Mouse (Mus musculus) urinary bladder, adult 2 months (tissue): ENCODE measurements around the gene Bmpr2. TPM values are rescaled to one million over a fixed set of nuclear protein-coding genes. Genes with fewer than 3 reads are reported as not detected.

ENCODE experiments used
- DNase-seq: peaks from one replicate; pipeline ENCODE4 v3.0.0; 2022; ENCODE audit warnings: low spot score
- polyA plus RNA-seq: library from polyadenylated mRNA; depleted of rRNA; stranded (reverse); fragments of >200 nt; gene quantifications from 2 replicates; pipeline ENCODE4 v1.2.3, GENCODE M21; 2012

Gene Bmpr2
- polyA plus RNA-seq, 1 experiment, result 15.4 TPM

DNA sequence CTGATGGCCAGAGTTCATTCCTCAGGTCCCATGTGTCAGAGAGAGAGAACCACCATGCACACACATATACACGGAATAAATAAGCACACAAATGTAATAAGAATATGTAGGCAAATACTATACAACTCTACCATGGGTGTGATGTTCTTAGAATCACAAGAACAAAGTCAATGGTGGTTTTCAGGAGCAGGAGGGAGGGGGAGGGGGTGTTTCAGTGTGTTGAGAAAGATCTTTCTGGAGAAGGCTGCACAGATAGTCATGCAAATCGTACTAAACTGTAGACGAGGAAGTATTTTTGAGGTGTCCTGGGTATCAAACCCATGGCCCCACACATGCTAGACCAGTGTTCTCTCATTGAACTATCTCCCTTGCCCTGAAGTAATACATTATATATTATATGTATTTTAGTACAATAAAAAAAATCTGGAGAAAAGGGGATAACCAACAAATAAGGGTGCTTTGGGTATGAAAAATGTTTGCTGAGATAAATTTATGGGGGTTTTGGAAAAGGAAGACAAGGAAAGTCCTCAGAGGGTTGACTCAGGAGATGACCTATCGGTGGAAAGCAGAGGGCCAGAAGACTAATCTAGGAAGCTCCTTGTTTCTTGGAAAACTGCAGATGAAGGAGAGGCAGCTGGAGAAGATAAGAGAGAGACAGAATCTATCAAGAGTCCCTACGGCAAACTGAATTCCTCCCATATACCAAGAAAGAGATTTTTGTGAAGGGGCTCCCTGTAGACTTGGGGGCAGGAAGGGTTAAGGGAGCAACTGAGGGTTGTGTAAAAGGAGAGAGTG is 138.1 kb downstream of the Bmpr2 start:
- no peak for DNase-seq

DNA sequence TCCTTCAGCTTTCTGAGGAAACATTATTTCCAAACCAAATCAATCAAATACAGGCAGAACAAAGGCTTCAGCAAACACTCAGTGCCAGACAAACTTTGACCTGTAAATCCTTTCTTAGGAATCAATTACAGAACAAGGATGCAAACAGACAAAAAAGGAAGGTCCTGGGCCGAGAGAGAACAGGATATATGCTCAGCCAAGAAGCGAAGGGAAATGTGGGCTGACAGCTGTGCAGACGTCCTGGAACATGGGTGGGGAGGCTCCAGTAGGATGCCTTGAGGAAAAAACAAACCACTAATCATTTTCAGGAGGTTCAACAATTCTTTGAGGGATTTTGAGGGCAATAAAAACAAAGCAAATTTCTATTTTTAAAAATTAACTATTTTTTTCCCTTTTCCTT is 139.4 kb downstream of the Bmpr2 start:
- no peak for DNase-seq

DNA sequence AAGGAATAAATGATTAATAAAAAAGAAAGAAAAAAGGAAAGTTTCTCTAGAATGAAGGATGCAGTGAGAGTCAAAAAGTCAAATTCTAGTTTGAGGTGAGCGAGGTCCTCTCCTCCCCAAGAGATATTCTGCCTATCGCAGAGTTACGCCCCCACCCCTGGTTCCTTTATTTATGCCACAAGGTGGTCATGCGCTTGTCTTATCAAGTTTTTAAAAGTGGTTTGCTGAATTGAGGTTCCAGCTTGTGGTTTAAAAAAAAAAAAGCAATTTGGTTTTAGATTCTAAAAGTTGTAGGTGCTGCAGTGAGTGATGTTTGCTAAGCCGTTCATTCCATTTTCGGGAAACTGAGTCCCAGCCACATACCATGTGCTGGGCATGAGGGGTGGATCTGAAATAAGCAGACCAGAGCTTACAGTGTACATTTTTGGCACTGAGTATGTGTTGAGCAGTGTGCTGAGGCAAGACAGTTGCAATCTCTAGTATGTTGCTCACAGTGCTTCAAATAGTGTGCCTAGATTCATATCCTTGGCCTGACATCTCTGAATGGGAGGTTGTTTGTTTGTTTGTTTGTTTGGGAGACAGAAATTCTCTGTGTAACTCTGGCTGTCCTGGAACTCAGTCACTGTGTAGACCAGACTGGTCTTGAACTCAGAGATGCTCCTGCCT is 141.6 kb downstream of the Bmpr2 start:
- DNase-seq, result no peak

DNA sequence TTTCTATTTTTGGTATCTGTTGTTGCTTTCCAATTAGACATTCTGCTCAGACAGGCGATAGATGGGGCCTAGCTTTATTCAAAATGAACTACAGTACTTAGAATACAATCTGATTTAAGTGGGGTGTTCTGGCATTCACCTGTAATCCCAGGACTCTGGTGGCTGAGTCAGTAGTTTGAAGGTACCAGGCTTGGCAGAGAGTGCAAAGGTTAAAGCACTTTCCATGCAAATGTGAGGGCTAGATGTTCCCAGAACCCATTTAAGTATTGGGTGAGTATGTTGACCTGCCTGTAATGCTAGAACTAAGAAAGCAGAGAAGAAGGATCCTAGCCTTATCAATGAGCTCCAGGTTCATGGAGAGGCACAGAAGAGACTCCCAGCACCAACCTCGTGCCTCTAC is 142.7 kb downstream of the Bmpr2 start:
- no peak for DNase-seq

DNA sequence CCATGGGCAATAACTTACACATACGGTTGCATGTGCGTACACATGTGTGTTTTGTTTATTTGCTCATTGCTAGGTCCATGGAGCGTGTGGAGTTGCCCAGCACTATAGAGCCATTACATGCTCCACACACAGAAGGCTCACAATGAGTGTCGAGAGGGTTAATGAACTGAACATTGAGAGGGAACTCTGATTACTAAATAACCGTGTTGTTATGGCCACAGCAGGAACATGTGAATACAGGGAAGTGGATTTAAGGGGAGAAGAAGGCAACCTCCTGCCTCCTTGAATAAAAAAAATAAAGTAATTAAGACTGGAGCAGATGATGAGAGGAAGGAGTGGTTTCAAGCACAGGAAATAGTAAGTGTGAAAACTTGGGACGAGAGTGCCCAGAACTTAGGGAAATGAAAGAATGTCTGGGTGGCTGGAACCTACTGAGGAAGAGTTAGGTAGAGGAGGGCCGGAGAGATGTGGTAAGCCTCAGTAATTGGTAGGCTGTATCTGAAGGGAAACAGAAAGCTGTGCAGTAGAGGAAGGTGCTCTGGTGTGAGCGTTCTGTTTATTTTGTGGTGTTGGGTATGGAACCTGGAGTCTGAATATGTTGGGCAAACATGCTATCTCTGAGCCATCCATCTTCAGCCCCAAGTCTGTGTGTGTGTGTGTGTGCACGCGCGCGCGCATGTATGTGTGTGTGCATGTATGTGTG is 143.8 kb downstream of the Bmpr2 start:
- no peak for DNase-seq

DNA sequence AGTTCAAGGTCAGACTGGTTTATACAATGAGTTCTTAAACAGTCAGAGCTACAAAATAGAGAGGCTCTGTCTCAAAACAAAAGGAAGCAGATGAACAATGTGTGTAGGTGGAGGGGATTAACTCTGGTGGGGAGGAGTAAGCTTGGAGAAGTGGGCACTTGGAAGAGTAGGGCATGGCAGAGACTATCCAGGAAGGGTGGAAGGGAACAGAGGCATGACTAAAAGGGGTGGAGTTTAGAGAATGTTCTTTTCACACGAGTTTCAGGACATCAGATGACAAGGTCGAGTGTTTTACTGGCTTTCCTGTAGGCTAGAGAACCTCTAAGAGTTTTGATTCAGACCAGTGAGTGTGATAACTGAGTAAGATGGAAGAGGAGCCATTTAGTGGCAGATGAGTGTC is 144.5 kb downstream of the Bmpr2 start:
- no peak for DNase-seq

DNA sequence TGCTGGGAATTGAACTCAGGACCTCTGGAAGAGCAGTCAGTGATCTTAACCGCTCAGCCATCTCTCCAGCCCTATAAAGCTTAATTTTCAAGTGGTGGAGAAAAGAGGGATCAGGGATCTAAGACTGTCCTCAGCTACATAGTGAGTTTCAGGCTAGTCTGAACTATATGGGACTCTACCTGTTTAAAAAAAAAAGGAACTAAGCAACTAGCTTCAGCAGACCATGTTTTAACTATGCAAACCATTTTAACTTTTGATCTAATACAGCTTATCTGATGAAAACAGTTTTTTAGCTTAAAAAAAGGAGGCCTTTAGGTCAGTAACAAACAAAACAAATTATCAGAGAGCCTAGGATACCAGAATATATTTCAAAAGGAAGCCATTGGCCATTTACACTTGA is 147.7 kb downstream of the Bmpr2 start:
- no peak for DNase-seq

DNA sequence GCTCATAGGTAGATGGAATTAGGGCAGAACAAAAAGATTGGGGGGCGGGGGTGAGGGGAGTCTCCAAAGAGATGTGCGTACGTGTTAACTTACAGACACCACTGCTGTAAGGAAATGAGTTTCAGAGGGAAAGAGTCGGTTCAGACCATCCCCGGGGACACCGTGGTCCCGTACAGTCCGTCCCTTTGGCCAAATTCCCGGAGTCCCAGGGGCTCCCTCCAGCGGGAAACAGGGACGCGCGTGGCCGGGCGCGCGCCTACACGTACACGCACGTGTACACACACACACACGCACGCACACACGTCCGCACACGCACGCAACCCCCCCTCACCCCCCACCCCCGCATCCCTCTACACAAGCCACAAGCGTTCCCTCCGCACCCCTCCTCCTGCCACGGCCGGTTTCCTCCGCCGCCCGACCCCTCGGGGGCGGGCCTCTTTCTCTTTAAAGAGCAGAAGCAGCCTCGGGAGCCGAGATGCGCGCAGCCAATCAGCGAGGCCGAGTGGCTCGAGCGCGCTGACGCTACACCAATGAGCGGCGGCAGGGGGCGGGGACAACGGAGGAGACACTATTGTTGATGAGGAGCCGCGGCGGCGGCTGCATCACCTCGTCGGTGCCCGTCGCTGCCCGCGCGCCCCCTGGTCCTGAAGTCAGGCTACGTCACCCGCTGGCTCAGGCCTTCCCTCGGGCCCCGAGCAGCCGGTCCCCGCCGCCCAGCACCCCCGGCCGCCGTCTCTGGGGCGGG is 149.4 kb downstream of the Bmpr2 start, which contains the start of gene Fam117b:
Fam117b (plus strand) TSS at position 594 of the 745 bp plus-strand sequence.
- peak; percentile 89 for DNase-seq

DNA sequence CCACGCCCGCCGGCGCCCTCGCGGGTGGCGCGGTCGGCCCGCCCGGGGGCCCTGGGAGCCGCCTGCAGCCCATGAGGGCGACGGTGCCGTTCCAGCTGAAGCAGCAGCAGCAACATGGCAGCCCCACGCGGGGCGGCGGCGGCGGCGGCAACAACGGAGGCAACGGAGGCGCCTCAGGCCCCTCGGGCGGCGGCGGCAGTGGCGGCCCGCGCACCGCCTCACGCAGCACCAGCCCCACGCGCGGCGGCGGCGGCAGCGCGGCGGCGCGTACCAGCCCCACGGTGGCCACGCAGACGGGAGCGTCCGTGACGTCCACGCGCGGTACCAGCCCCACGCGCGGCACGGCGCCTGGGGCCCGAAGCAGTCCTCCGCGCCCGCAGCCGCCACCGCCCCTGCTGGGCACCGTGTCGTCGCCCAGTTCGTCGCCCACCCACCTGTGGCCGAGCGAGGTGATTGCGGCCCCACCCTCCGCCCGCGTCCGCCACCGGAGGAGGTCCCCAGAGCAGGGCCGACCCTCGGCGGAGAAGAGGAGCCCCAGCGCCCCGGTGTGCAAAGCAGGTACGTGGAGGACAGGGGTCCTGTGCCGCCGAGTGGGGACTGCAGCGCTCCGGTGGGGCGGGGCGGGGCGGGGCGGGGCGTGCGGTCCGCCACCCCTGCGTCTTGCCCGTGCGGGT is 150.1 kb downstream of the Bmpr2 start:
- peak; percentile 49 for DNase-seq

DNA sequence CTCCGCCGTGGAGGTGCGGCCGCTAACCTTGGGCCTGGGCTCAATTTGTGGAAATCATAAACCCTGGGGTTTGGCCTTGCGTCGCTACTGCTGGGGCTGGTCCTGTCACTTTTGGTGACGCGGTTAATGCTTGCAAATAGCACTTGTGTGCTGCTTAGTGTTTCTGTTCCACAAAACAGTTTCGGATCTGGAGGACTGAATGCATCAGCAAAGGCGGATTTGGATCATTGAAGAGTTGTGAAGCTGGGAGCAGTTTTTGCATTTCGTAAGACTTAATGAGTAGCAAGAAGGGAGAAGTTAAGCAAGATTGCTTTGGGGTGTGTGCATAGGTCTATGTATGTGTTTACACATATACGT is 150.6 kb downstream of the Bmpr2 start:
- no peak for DNase-seq

DNA sequence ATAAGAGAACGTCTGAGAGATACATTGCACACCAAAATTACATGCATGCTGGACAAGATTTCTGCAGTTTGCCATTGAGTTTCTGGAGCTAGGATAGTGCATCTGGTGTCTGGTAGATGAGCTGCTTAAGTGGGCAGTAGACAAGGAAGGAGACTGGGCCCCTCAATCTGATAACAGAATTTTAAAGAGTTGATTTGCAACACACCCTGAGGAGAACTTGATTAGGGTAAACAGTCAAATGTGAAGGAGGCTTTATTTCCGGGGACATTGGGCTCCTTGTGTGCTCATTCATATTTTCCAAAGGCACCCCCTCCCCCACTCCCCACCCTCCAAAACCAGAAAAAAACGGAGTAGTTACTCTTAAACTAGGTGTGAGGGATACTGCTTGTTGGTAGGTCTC is 151.6 kb downstream of the Bmpr2 start:
- DNase-seq, result no peak

DNA sequence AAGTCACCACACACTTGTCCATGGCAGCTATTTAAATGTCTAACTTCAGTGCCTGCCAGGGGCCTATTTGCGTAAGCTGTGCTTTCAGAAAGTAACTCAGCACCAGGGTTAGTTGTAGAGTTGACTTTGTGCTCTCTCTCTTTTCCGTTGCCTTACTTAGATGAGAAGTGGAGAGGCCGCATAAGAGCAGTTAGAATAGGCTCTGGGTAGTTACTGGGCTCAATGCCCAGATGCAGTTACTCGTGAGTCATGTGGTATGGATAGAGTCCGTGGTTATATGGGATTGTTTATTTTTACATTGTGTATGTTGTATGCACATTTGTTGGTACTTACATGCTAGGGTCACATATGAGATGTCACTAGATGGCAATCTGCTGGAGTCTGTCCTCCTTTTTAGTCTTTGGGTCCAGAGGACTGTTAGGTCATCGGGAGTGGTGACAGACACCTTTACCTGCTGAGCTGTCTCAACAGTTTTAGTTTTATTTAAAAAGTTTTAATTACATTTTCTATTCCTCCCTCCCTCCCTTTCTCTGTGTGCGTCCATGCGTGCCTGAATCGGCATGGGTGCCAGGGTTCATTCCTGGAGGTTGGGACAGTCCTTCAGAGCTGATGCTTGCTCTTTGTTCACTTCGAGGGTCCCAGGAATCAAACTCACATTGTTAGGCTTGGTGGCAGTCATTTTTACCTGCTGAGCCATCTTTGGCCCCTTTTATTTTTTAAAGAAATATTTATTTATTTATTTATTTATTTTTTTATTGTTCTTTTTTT is 152.8 kb downstream of the Bmpr2 start:
- no peak for DNase-seq

DNA sequence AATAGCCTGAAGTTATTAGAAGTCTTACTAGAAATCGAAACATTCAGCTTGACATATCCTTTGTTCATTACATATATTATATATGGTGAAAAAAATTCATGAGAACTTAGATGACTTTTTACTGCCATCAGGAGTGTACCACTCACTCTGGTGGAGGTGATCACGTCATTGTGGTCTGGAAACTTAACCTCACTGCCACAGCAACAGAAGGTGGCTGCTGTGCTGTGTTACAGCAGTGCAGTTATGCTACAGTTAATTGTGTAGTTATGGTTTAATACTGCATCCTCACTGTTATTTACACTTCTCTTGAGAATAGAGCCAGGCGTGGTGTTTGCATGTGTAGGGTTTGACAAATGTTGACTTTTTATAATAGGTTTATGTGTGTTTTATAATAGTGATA is 154.2 kb downstream of the Bmpr2 start:
- no peak for DNase-seq

DNA sequence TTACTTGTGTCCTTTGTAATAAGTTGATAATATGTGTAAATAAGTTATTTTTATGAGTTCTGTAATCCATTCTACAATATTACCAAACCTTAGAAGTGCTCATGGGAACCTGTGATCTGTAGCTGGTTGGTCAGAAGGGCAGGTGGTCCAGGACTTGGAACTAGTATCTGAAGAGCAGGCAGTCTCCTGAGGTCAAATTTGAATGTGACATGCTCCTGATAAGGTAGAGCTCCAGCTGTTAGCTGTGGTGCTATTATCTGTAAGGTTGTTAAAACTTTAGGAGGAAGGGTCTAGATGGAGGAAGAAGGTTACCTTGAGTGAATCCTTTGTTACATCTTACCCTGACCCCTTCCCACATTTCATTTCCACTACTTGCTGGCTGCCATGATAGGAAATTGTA is 154.9 kb downstream of the Bmpr2 start:
- no peak for DNase-seq

DNA sequence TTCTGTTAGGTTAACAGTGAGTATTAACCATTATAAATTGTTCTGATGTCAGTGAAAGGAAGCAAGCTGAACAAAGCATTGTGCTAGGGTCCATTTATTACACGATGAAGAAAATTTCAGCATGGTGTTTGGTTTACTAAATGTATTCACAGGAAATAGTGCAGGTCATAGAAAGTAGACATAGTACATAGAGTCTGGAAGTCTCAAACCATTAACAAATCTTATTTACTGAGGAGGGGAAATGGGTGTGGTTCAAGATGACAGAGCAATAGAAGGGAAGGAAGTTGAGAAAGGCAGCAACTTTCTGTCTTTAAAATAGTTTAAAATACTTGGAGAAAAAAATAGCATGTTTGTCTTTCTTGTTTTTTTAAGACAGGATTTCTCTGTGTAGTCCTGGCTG is 160.0 kb downstream of the Bmpr2 start:
- no peak for DNase-seq

DNA sequence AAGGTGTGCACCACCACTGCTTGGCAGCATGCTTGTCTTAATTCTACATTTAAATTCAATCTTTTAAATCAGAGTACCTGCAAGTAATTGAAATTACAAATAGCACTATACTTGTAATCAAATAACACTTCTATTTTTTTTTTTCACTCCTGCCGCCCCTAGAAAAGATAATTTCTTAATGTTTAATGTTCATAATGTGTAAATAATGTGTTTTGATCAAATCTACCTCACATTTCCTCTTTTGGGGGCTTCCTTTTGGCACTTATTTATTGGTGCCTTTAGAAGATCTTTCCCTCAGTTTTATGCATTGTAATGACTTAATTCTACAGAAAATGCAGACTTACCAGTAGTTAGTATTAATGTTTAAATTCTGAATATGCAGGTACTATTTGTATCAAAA is 160.5 kb downstream of the Bmpr2 start:
- DNase-seq, result no peak

DNA sequence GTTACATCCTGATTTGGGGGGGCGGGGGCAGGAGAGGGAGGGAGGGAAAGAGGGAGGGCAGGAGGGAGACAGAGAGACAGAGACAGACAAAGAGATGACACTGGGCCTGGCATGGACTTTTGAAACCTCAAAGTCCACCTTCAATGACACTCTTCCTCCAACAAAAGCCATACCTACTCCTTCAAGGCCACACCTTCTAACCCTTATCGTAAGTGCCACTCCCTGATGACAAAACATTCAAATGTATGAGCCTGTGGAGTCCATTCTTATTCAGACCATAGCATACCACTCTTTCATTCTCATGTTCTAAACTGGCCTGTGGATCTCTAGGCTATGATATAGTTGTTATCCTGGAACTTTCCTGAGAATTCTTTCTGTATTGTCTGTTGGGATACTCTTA is 161.2 kb downstream of the Bmpr2 start:
- DNase-seq, result no peak

DNA sequence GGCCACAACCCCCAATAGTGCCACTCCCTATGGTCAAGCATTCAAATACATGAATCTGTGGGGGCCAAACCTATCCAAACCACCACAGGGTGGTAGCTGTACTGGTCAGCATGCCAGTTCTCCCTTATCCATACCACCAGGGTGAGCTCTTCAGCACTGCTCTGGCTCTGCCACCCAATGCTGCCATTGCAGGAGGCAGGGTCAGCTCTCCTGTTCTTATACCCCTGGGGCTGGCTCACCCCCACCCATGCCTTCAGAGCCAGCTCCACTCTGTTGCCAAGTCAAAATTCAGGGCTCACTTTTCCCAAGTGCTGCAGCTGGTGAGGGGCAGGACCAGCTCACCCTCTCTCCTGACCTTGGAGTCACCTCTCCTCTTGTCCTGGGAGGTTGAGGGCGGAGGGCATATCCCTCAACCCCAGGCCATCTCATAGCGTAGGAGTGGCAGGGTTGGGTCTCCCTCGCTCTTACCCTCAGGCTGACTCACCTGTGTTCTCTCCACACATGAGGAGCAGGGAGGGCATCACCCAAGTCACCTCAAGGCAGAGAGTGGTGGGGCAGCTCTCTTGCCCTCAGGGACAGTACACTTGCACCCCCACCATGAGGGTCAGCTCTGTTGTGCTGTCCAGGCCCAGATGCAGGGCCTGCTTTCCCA is 162.9 kb downstream of the Bmpr2 start:
- DNase-seq, result no peak

DNA sequence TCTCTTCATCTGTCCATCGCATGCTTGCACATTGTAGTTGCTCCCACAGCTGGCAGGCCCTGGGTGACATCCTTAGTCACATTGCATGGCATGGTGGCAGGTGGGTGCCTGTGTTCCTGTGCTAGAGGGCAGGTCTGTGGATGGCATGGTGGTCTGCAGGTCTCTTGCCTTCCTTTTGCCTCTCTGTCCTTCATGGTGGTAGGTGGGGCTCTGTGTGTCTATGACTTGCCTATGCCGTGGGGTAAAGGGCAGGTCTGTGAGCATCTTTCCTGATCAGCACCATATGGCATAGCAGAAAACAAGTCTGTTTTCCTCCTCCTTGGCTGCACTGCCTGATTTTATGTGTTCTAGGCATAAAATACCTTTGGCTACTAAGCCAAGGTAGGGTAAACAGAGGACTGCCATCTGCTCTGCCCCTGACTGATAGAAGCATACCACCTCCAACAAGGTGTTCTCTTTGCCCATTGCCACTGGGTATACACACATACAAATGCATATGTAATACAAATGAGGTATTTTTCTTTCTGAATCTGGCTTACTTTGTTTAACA is 164.0 kb downstream of the Bmpr2 start:
- DNase-seq, result no peak
